Mouse (Mus musculus) limb, embryonic 15.5 days (tissue): ENCODE data around the gene Tmem59. TPM values are rescaled to one million over a fixed set of nuclear protein-coding genes. Genes with fewer than 3 reads are reported as not detected.

Source experiments
- ATAC-seq: fragments of 200-750 bp; cut with Nextera tagmentation; 2 replicates; pipeline ENCODE4 v1.8.0; 2017; ENCODE audit warnings: low read depth, moderate TSS enrichment; ENCODE audit not compliant: insufficient number of reproducible peaks, low FRiP score, low TSS enrichment
- H3K27ac ChIP-seq: fragments of 300-500 bp; sonication (generic); 2 replicates; pipeline ENCODE4 v1.5.1; 2015; ENCODE audit warnings: moderate library complexity, mild to moderate bottlenecking, inconsistent platforms
- H3K27me3 ChIP-seq: fragments of 300-500 bp; sonication (generic); 2 replicates; pipeline ENCODE4 v1.6.1; 2015; ENCODE audit warnings: inconsistent platforms
- H3K36me3 ChIP-seq: fragments of 300-500 bp; sonication (generic); 2 replicates; pipeline ENCODE4 v1.6.1; 2015; ENCODE audit warnings: inconsistent platforms
- H3K4me1 ChIP-seq: fragments of 300-500 bp; sonication (generic); 2 replicates; pipeline ENCODE4 v1.6.1; 2015; ENCODE audit warnings: inconsistent platforms
- H3K4me2 ChIP-seq: fragments of 300-500 bp; sonication (generic); 2 replicates; pipeline ENCODE4 v1.6.1; 2015; ENCODE audit warnings: mild to moderate bottlenecking, inconsistent platforms
- H3K4me3 ChIP-seq: fragments of 300-500 bp; sonication (generic); 2 replicates; pipeline ENCODE4 v1.5.1; 2015; ENCODE audit warnings: mild to moderate bottlenecking, inconsistent platforms
- H3K9ac ChIP-seq: fragments of 300-500 bp; sonication (generic); 2 replicates; pipeline ENCODE4 v1.6.1; 2015; ENCODE audit warnings: inconsistent platforms
- H3K9me3 ChIP-seq: fragments of 300-500 bp; sonication (generic); 2 replicates; pipeline ENCODE4 v1.6.1; 2016; ENCODE audit warnings: inconsistent platforms
- WGBS: fragments of 180-500 bp; shearing (Covaris S2); methylation state at CpG from one replicate; pipeline ENCODE4 v1.1.7; 2015; 5-methylcytosine and 5-hydroxymethylcytosine counted together
- polyA plus RNA-seq: library from polyadenylated mRNA; unstranded; fragments of >200 nt; fragmentation: Nextera tagmentation; extraction: Ambion mirVana; gene quantifications from 2 replicates; pipeline ENCODE4 v1.2.1, GENCODE M21; 2015

The Tmem59 gene
- polyA plus RNA-seq, 1 experiment from 2014 or later = 541 TPM

DNA sequence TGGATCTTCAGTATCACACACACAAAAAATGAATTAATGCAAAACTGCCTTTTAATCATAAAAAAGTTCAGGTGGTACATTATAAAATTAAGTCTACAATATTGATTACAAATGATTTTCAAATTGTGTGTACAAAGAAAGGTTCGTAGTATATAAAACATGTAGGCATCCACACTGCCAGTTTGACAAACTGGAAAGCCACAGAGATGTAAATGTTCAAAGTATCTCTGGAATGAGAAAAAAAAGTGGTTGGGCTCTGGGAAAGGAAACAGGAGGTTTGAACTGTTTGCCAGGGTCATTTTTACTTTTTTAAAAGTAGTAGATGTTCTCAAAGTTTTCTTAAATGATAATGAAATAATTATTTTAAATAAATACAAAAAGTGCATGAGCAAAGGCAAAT is 67.8 kb downstream of the Tmem59 start:
- Histone ChIP-seq H3K4me3 (no peak overlapping the region), H3K27ac (no peak overlapping the region), H3K9me3 (no peaks in the 10 kb centered on the region), H3K36me3 (peaks cover 33% of the 10 kb centered on the region), H3K4me1 (peaks cover 34% of the 10 kb centered on the region), H3K4me2 (no peak overlapping the region), H3K27me3 (no peaks in the 10 kb centered on the region), H3K9ac (no peak overlapping the region)
- ATAC-seq = no peak
- 47% methylated on average over 1 of the region's 1 CpGs for WGBS

DNA sequence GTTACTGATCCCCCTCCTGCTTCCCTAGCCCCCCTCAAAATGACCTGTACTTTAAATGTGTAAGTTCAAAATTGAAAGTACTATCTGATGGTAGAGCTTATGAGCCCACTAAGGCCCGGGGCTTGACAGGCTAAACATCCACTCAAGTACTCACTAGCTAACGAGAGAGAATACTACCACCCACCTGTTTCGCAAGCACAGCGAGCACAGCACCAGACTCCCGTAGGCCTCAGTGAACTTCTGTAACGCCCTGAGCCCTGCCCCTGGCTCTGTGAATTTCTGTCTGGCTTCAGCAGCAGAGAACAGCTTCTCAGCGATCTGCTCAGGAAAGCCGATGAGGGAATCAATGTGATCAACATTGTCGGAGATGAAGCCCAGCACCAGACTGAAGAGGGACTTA is 68.9 kb downstream of the Tmem59 start:
- WGBS = 73% methylated on average over 9 of the region's 9 CpGs
- Histone ChIP-seq H3K36me3 (peaks cover 24% of the 10 kb centered on the region; the same call in 1 of the 2 replicates), H3K4me1 (peaks cover 39% of the 10 kb centered on the region), H3K4me2 (no peak overlapping the region), H3K9ac (no peak overlapping the region), H3K9me3 (no peaks in the 10 kb centered on the region), H3K27me3 (no peaks in the 10 kb centered on the region), H3K4me3 (no peak overlapping the region), H3K27ac (no peak overlapping the region)
- no peak for ATAC-seq

DNA sequence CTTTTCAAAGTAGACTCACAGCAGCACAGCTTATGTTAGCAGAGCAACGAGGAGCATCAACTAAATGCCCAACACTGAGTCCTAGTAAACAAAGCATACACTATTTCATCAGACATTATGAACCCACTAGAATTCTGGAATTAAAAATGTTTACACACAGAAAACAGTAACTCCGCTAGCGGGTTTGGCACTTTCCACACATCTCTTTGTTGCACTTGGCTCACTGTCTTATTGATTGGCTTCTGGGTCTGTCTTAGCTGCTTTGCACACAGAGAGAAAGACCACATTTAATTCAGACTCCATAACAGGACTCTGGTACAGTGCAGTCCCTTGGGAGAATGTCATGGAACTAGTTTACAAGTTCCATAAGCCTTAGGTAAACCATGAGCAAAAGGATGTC is 69.9 kb downstream of the Tmem59 start:
- ATAC-seq = no peak

DNA sequence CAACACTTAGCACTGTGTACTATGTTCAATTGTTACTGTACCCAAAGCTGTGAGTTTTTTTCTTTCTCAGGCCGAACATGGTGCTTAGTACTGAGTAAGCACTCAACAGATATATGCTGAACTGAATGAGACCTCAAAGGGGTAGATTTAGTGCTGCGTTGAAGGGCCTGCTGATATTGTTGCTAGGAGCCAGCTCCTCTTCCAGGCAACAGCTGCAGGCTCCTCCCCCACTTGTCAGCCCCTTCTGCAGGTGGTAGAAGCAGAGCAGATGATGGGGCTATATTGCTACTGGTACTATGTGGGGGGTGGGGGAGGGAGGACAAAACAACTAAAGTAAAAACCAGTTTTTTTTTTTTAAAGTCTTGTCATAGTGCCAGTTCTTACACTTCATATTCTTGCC is 71.3 kb downstream of the Tmem59 start:
- Histone ChIP-seq H3K4me2 (no peak overlapping the region), H3K4me3 (no peak overlapping the region), H3K9me3 (no peaks in the 10 kb centered on the region), H3K9ac (no peak overlapping the region), H3K27me3 (no peaks in the 10 kb centered on the region), H3K4me1 (peaks cover 44% of the 10 kb centered on the region), H3K36me3 (peaks cover 10% of the 10 kb centered on the region; the same call in 1 of the 2 replicates), H3K27ac (no peak overlapping the region)
- WGBS = 54% methylated on average over 2 of the region's 2 CpGs
- ATAC-seq = no peak

More for the DNA sequence above, 69.9 kb downstream of the Tmem59 start:
- no peak overlapping the region for H3K4me2 ChIP-seq
- H3K9ac ChIP-seq = no peak overlapping the region
- H3K4me1 ChIP-seq = peaks cover 44% of the 10 kb centered on the region
- no peaks in the 10 kb centered on the region for H3K27me3 ChIP-seq
- H3K9me3 ChIP-seq = no peaks in the 10 kb centered on the region
- peaks cover 18% of the 10 kb centered on the region; the same call in 1 of the 2 replicates for H3K36me3 ChIP-seq
- 83% methylated on average over 3 of the region's 3 CpGs for WGBS
- no peak overlapping the region for H3K4me3 ChIP-seq
- H3K27ac ChIP-seq = no peak overlapping the region

DNA sequence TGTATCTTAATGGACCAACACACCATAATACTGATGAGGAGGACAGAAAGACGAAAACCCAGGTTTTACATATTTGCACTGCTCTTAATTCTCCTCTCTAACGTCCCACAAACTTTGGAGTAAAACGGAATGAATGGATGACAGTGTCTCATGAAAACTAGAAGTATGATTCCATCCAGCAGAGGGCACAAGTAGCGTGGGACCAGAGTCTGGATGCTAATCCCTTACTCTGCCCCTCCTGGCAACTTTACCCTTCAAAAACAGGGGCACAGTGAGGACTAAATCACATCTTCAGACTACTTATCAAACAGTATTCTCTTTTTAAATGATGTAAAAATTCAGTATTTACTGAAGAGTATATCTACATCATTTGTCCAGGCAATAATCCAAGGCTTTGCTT is 72.3 kb downstream of the Tmem59 start:
- peaks cover 42% of the 10 kb centered on the region for H3K4me1 ChIP-seq
- 16% methylated on average over 4 of the region's 4 CpGs for WGBS

More for the DNA sequence above, 72.3 kb downstream of the Tmem59 start:
- no peak overlapping the region for H3K27ac ChIP-seq
- H3K27me3 ChIP-seq = no peaks in the 10 kb centered on the region
- ATAC-seq = no peak
- no peak overlapping the region for H3K4me3 ChIP-seq
- no peak overlapping the region for H3K9ac ChIP-seq
- no peak overlapping the region for H3K4me2 ChIP-seq
- H3K9me3 ChIP-seq = no peaks in the 10 kb centered on the region
- H3K36me3 ChIP-seq = peaks cover 10% of the 10 kb centered on the region; the same call in 1 of the 2 replicates

Other genes with a start within 250 kb of the Tmem59 start
- gene Mrpl37, start 111.5 kb upstream of the Tmem59 start, polyA plus RNA-seq = 87.8 and 88.3 TPM in 2 replicates
- 8.0 and 8.4 TPM in 2 replicates for gene Cyb5rl, start 111.4 kb upstream of the Tmem59 start, polyA plus RNA-seq
- not detected in 2 replicates for gene Cdcp2, start 81.5 kb upstream of the Tmem59 start, polyA plus RNA-seq
- gene Tceanc2, start 717 bp downstream of the Tmem59 start, polyA plus RNA-seq = 28.4 and 53.4 TPM in 2 replicates
- gene Ldlrad1, start 30.8 kb downstream of the Tmem59 start, polyA plus RNA-seq = not detected in 2 replicates
- gene Lrrc42, start 75.1 kb downstream of the Tmem59 start, polyA plus RNA-seq = 75.6 and 77.7 TPM in 2 replicates
- gene Hspb11, start 75.2 kb downstream of the Tmem59 start, polyA plus RNA-seq = 36.1 and 40.2 TPM in 2 replicates
- gene Dio1, start 128.8 kb downstream of the Tmem59 start, polyA plus RNA-seq = 0.20 and 0.31 TPM in 2 replicates
- gene Yipf1, start 136.0 kb downstream of the Tmem59 start, polyA plus RNA-seq = 55.6 and 57.7 TPM in 2 replicates
- gene Ndc1, start 189.4 kb downstream of the Tmem59 start, polyA plus RNA-seq = 27.1 and 28.3 TPM in 2 replicates